Mouse (Mus musculus): ENCODE results near the gene Rit1. TPM values are rescaled to one million over a fixed set of nuclear protein-coding genes. Genes with fewer than 3 reads are reported as not detected.
"Not testable (repeated sequence)": the region's sequence is repeated elsewhere in the genome, so short reads cannot be mapped to it uniquely, and the experiment has no call there.

Gene Rit1
- total and polyA plus RNA-seq, 3 experiments, result 18.4 to 28.7 (median 23.7) TPM

DNA sequence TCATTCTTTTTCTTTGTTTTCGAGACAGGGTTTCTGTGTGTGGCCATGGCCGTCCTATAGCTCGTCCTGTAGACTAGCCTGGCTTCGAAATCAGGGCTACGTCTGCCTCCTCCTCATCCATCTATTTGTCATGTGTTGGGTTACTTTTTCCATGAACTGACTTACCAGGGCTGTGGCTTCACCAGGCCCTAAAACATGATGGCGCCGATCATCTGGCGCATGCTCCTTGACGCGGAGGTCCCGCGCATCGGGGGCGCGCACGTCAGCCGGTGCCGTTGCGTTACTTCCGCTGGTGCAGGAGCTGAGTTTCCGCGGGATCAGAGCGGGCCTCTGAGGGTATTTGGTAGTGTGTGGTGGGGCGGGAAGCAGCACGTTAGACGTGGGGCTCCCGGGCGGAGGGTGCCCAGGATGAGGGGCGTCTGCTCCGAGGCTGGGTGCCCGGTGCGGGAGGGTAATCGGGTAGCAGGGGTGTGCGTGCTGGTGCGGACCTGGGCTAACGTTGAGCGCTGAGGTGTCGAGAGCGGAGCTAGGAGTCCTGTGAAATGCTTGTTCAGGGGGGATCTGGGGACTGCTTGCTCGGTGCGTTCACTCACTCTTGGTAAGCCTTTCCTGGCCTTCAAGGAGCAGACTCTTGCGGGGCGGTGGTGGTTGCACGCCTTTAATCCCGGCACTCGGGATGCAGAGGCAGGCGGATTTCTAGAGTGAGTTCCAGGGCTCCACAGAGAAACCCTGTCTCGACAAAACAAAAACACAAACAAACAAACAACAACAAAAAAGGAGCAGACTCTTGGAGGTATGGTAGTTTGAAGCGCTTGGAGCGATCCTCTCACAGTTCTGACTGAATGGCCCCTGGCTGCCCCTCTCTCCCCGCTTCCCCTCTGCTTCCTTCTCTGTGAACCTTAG is 58.6 kb downstream of the Rit1 start, which contains the start of gene Syt11:
Gene Syt11 (minus strand): TSS at position 226 of the 903 bp plus-strand sequence.
- H3K9ac ChIP-seq (ENCODE audit: insufficient read depth, low read depth), result peak within 1 kb of the TSS; percentile 98
- H3K36me3 ChIP-seq (replicated peaks in 1 of 2; ENCODE audit: control insufficient read depth in 1 of 2, insufficient read depth in 1 of 2, low read length in 1 of 2); H3K27me3 ChIP-seq (replicated peaks); H3K4me1 ChIP-seq (ENCODE audit: control insufficient read depth in 1 of 2, insufficient read depth in 2 of 2); dilution Hi-C loops (cut with MboI; ENCODE audit: extremely low pct_ligation_motif_present, extremely low pct_unique_long_range_greater_than_20kb, low sequenced_read_pairs); in situ Hi-C loops (cut with MboI; ENCODE audit: low pct_ligation_motif_present, low pct_unique_long_range_greater_than_20kb, low sequenced_read_pairs); H3K9me3 ChIP-seq (replicated peaks; ENCODE audit: low read length): not testable (repeated sequence)
- H3K4me2 ChIP-seq (ENCODE audit: insufficient read depth, low read depth, poor library complexity, severe bottlenecking), result peak within 1 kb of the TSS; percentile 66; the same call in 1 of the 2 replicates
- H3K79me2 ChIP-seq (replicated peaks; ENCODE audit: control insufficient read depth, extremely low read depth, insufficient read depth, poor library complexity, severe bottlenecking), result peaks cover 18% of the 10 kb centered on the region
- TF ChIP-seq HCFC1 (IDR thresholded peaks at IDR 0.05; ENCODE audit: low read depth, low read length) (peak; percentile 61), NRF1 (IDR thresholded peaks at IDR 0.05; ENCODE audit: low read depth, low read length) (peak; percentile 66), TCF12 (IDR thresholded peaks at IDR 0.05; ENCODE audit: low read depth, low read length) (0 out of 2 replicates have a peak, but pooled peaks have one; percentile 12), POLR2AphosphoS2 (IDR thresholded peaks at IDR 0.05; ENCODE audit: low read depth, low read length) (0 out of 2 replicates have a peak, but pooled peaks have one; percentile 56), ELF1 (IDR thresholded peaks at IDR 0.05; ENCODE audit: low read depth, low read length) (0 out of 2 replicates have a peak, but pooled peaks have one; percentile 14), POLR2A (IDR thresholded peaks at IDR 0.05; ENCODE audit: low read depth, low read length) (peak; percentile 64), NELFE (IDR thresholded peaks at IDR 0.05; ENCODE audit: low read depth, low read length) (peak; percentile 58; the same call in 1 of the 2 replicates), MAX (IDR thresholded peaks at IDR 0.05; ENCODE audit: low read length) (peak; percentile 55; the same call in 1 of the 2 replicates)
- DNase-seq (ENCODE audit: extremely low read depth), result peak; percentile 43
- peak within 1 kb of the TSS; percentile 42 to 76 (median 51) for H3K4me3 ChIP-seq (replicated peaks in 1 of 3; ENCODE audit: low read depth in 2 of 3, low read length in 2 of 3, poor library complexity in 1 of 3)
- H3K27ac ChIP-seq (ENCODE audit: insufficient read depth, low read depth), result peak within 1 kb of the TSS; percentile 85

Other genes with a start within 250 kb of the Rit1 start
- gene Lmna, start 206.9 kb upstream of the Rit1 start, total RNA-seq (2012; rRNA removed), result 60.7 and 67.7 TPM in 2 replicates
- 16.1 and 19.8 TPM in 2 replicates for gene Lmna, start 206.9 kb upstream of the Rit1 start, total RNA-seq (2014; rRNA removed)
- 17.2 and 21.5 TPM in 2 replicates for gene Lmna, start 206.9 kb upstream of the Rit1 start, polyA plus RNA-seq (2012; ENCODE audit: insufficient read length, low read depth)
- 3.4 and 4.9 TPM in 2 replicates for gene Mex3a, start 184.4 kb upstream of the Rit1 start, total RNA-seq (2012; rRNA removed)
- 0.86 and 1.1 TPM in 2 replicates for gene Mex3a, start 184.4 kb upstream of the Rit1 start, total RNA-seq (2014; rRNA removed)
- gene Mex3a, start 184.4 kb upstream of the Rit1 start, polyA plus RNA-seq (2012; ENCODE audit: insufficient read length, low read depth), result 2.0 and 2.5 TPM in 2 replicates
- gene Rab25, start 168.5 kb upstream of the Rit1 start, total RNA-seq (2012; rRNA removed), result 4.1 and 7.1 TPM in 2 replicates
- 0.76 and 0.79 TPM in 2 replicates for gene Rab25, start 168.5 kb upstream of the Rit1 start, total RNA-seq (2014; rRNA removed)
- gene Rab25, start 168.5 kb upstream of the Rit1 start, polyA plus RNA-seq (2012; ENCODE audit: insufficient read length, low read depth), result 1.8 and 2.0 TPM in 2 replicates
- gene Lamtor2, start 163.8 kb upstream of the Rit1 start, total RNA-seq (2012; rRNA removed), result 73.2 and 96.6 TPM in 2 replicates
- gene Lamtor2, start 163.8 kb upstream of the Rit1 start, total RNA-seq (2014; rRNA removed), result 42.3 and 44.0 TPM in 2 replicates
- gene Lamtor2, start 163.8 kb upstream of the Rit1 start, polyA plus RNA-seq (2012; ENCODE audit: insufficient read length, low read depth), result 56.0 and 83.9 TPM in 2 replicates
- 39.6 and 47.3 TPM in 2 replicates for gene Ubqln4, start 163.1 kb upstream of the Rit1 start, total RNA-seq (2012; rRNA removed)
- gene Ubqln4, start 163.1 kb upstream of the Rit1 start, total RNA-seq (2014; rRNA removed), result 22.4 and 22.8 TPM in 2 replicates
- 55.7 and 62.2 TPM in 2 replicates for gene Ubqln4, start 163.1 kb upstream of the Rit1 start, polyA plus RNA-seq (2012; ENCODE audit: insufficient read length, low read depth)
- 364 and 435 TPM in 2 replicates for gene Ssr2, start 141.0 kb upstream of the Rit1 start, total RNA-seq (2012; rRNA removed)
- gene Ssr2, start 141.0 kb upstream of the Rit1 start, total RNA-seq (2014; rRNA removed), result 325 and 377 TPM in 2 replicates
- 307 and 346 TPM in 2 replicates for gene Ssr2, start 141.0 kb upstream of the Rit1 start, polyA plus RNA-seq (2012; ENCODE audit: insufficient read length, low read depth)
- gene Arhgef2, start 110.9 kb upstream of the Rit1 start, total RNA-seq (2012; rRNA removed), result 40.0 and 43.9 TPM in 2 replicates
- gene Arhgef2, start 110.9 kb upstream of the Rit1 start, total RNA-seq (2014; rRNA removed), result 15.0 and 18.5 TPM in 2 replicates
- 31.4 and 43.1 TPM in 2 replicates for gene Arhgef2, start 110.9 kb upstream of the Rit1 start, polyA plus RNA-seq (2012; ENCODE audit: insufficient read length, low read depth)
- gene Rxfp4, start 63.7 kb upstream of the Rit1 start, total RNA-seq (2012; rRNA removed), result 0.08 TPM in 1 of 2 replicates, not detected in the other
- not detected in 2 replicates for gene Rxfp4, start 63.7 kb upstream of the Rit1 start, total RNA-seq (2014; rRNA removed)
- not detected in 2 replicates for gene Rxfp4, start 63.7 kb upstream of the Rit1 start, polyA plus RNA-seq (2012; ENCODE audit: insufficient read length, low read depth)
- gene Khdc4, start 31.0 kb upstream of the Rit1 start, total RNA-seq (2012; rRNA removed), result 35.2 and 40.2 TPM in 2 replicates
- 56.6 and 58.6 TPM in 2 replicates for gene Khdc4, start 31.0 kb upstream of the Rit1 start, total RNA-seq (2014; rRNA removed)
- gene Khdc4, start 31.0 kb upstream of the Rit1 start, polyA plus RNA-seq (2012; ENCODE audit: insufficient read length, low read depth), result 53.6 TPM in 2 replicates
- gene Syt11, start 58.3 kb downstream of the Rit1 start, total RNA-seq (2012; rRNA removed), result 3.8 and 4.5 TPM in 2 replicates
- gene Syt11, start 58.3 kb downstream of the Rit1 start, total RNA-seq (2014; rRNA removed), result 5.4 and 5.7 TPM in 2 replicates
- 8.2 and 8.8 TPM in 2 replicates for gene Syt11, start 58.3 kb downstream of the Rit1 start, polyA plus RNA-seq (2012; ENCODE audit: insufficient read length, low read depth)
- 26.4 and 29.3 TPM in 2 replicates for gene Gon4l, start 118.4 kb downstream of the Rit1 start, total RNA-seq (2012; rRNA removed)
- 15.9 and 16.5 TPM in 2 replicates for gene Gon4l, start 118.4 kb downstream of the Rit1 start, total RNA-seq (2014; rRNA removed)
- 32.9 and 35.5 TPM in 2 replicates for gene Gon4l, start 118.4 kb downstream of the Rit1 start, polyA plus RNA-seq (2012; ENCODE audit: insufficient read length, low read depth)
- gene Msto1, start 197.2 kb downstream of the Rit1 start, total RNA-seq (2012; rRNA removed), result 59.7 and 71.2 TPM in 2 replicates
- gene Msto1, start 197.2 kb downstream of the Rit1 start, total RNA-seq (2014; rRNA removed), result 63.5 and 70.7 TPM in 2 replicates
- 70.2 and 72.7 TPM in 2 replicates for gene Msto1, start 197.2 kb downstream of the Rit1 start, polyA plus RNA-seq (2012; ENCODE audit: insufficient read length, low read depth)
- 5.7 and 5.8 TPM in 2 replicates for gene Ash1l, start 233.8 kb downstream of the Rit1 start, total RNA-seq (2012; rRNA removed)
- gene Ash1l, start 233.8 kb downstream of the Rit1 start, total RNA-seq (2014; rRNA removed), result 2.8 and 2.9 TPM in 2 replicates
- 9.3 and 9.7 TPM in 2 replicates for gene Ash1l, start 233.8 kb downstream of the Rit1 start, polyA plus RNA-seq (2012; ENCODE audit: insufficient read length, low read depth)
- gene Dap3, start 234.3 kb downstream of the Rit1 start, total RNA-seq (2012; rRNA removed), result 114 and 128 TPM in 2 replicates
- 169 and 182 TPM in 2 replicates for gene Dap3, start 234.3 kb downstream of the Rit1 start, total RNA-seq (2014; rRNA removed)
- 145 and 151 TPM in 2 replicates for gene Dap3, start 234.3 kb downstream of the Rit1 start, polyA plus RNA-seq (2012; ENCODE audit: insufficient read length, low read depth)

Measured in CH12.LX (cell line).